Mouse (Mus musculus): Measurements from ENCODE around the gene A930018P22Rik.

DNA sequence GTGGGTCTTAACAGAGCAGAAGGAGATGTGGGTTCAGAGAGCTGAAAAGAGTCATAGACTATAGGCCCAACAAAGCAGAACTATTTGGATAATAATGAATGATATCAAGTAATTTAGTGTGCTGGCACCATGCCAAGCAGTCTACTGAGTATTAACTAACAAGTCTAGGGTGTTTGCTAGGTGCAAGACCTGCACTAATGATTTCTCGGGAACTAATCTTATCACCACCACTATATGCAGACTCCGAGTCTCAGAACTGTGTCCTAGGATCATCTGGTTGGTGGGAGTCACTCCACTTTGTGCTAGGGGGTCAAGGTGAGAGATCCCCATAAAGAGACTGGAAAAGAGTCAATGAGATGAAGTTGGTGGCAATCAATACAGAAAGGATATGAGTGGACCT is 43.1 kb downstream of the A930018P22Rik start:
- TF ChIP-seq POLR2A (IDR thresholded peaks at IDR 0.05; ENCODE audit: low read depth, low read length) (no peak), CTCF (IDR thresholded peaks at IDR 0.05; ENCODE audit: extremely low read depth, insufficient read length, insufficient replicate concordance, low read depth, low read length) (no peak)
